Mouse (Mus musculus) spleen, adult 2 months (tissue): ENCODE measurements around the gene Thsd4. TPM values are rescaled to one million over a fixed set of nuclear protein-coding genes. Genes with fewer than 3 reads are reported as not detected.

ENCODE experiments used
- DNase-seq, 2 experiments: peaks; one replicate each; pipeline versions ENCODE4 v3.0.0 to v3.0.0-alpha.2; 2012 to 2021; ENCODE audit warnings: low spot score in 2 of 2, low read depth in 1 of 2
- H3K27ac ChIP-seq: fragments of 200-500 bp; 2 replicates; pipeline ENCODE4 v1.5.1; 2012; ENCODE audit warnings: low read length, inconsistent platforms; ENCODE audit not compliant: insufficient read depth
- H3K27me3 ChIP-seq: fragments of 200-500 bp; 2 replicates; pipeline ENCODE4 v1.6.1; 2012; ENCODE audit warnings: mild to moderate bottlenecking, moderate library complexity, low read length, inconsistent platforms; ENCODE audit not compliant: control insufficient read depth, insufficient read depth
- H3K36me3 ChIP-seq: fragments of 200-500 bp; 2 replicates; pipeline ENCODE4 v1.6.1; 2012; ENCODE audit warnings: mild to moderate bottlenecking, low read length, inconsistent platforms; ENCODE audit not compliant: control insufficient read depth, insufficient read depth
- H3K4me1 ChIP-seq: fragments of 200-500 bp; 2 replicates; pipeline ENCODE4 v1.6.1; 2011; ENCODE audit warnings: inconsistent platforms; ENCODE audit not compliant: control insufficient read depth, insufficient read depth, insufficient read length
- H3K4me3 ChIP-seq: fragments of 200-500 bp; 2 replicates; pipeline ENCODE4 v1.5.1; 2011; ENCODE audit warnings: mild to moderate bottlenecking, inconsistent platforms; ENCODE audit not compliant: insufficient read depth, insufficient read length; ENCODE audit errors: extremely low read depth
- CTCF ChIP-seq: fragments of 200-500 bp; IDR thresholded peaks from 2 replicates; pipeline ENCODE4 v1.5.1; 2011; ENCODE audit warnings: mild to moderate bottlenecking, inconsistent platforms; ENCODE audit not compliant: insufficient read depth, insufficient read length, insufficient replicate concordance; ENCODE audit errors: extremely low read depth
- POLR2A ChIP-seq: fragments of 200-500 bp; IDR thresholded peaks from 2 replicates; pipeline ENCODE4 v1.6.1; 2011; ENCODE audit warnings: low read depth, low read length, inconsistent platforms
- WGBS: fragments of 180-500 bp; shearing (Covaris S2); methylation state at CpG from one replicate; pipeline ENCODE4 v1.1.7; 2018; 5-methylcytosine and 5-hydroxymethylcytosine counted together
- polyA plus RNA-seq: library from polyadenylated mRNA; depleted of rRNA; stranded (reverse); fragments of >200 nt; gene quantifications from 2 replicates; pipeline ENCODE4 v1.2.3, GENCODE M21; 2012

Thsd4 gene
- polyA plus RNA-seq, 1 experiment: 0.95 TPM

GRCm38 (mm10) chr9:60024971-60025370 is 496.9 kb downstream of the Thsd4 start:
- no peak overlapping the region for H3K4me3 ChIP-seq
- H3K4me1 ChIP-seq: no peaks in the 10 kb centered on the region
- no peaks in the 10 kb centered on the region for H3K27me3 ChIP-seq
- 51% methylated on average over 5 of the region's 5 CpGs for WGBS
- H3K36me3 ChIP-seq: no peaks in the 10 kb centered on the region
- DNase-seq: no peak
- no peak overlapping the region for H3K27ac ChIP-seq
- no peak for TF ChIP-seq POLR2A
- no peak for TF ChIP-seq CTCF

- Histone ChIP-seq H3K36me3 (no peaks in the 10 kb centered on the region), H3K27me3 (no peaks in the 10 kb centered on the region), H3K4me3 (no peak overlapping the region), H3K4me1 (no peaks in the 10 kb centered on the region), H3K27ac (no peak overlapping the region)
- no peak for DNase-seq
- TF ChIP-seq POLR2A: no peak
- TF ChIP-seq CTCF: no peak
- 58% methylated on average over 5 of the region's 5 CpGs for WGBS
These were observed 497.3 kb downstream of the Thsd4 start for GRCm38 (mm10) chr9:60024545-60024944.

- no peaks in the 10 kb centered on the region for H3K36me3 ChIP-seq
- H3K4me1 ChIP-seq: no peaks in the 10 kb centered on the region
- H3K27ac ChIP-seq: no peak overlapping the region
- no peak overlapping the region for H3K4me3 ChIP-seq
- no peaks in the 10 kb centered on the region for H3K27me3 ChIP-seq
- WGBS: 91% methylated on average over 3 of the region's 3 CpGs
- no peak for TF ChIP-seq CTCF
- no peak for TF ChIP-seq POLR2A
- DNase-seq: no peak
These were observed 499.5 kb downstream of the Thsd4 start for GRCm38 (mm10) chr9:60022331-60022730.

- Histone ChIP-seq H3K4me3 (no peak overlapping the region), H3K36me3 (no peaks in the 10 kb centered on the region), H3K27me3 (no peaks in the 10 kb centered on the region), H3K27ac (no peak overlapping the region), H3K4me1 (no peaks in the 10 kb centered on the region)
- DNase-seq: no peak
- TF ChIP-seq CTCF: no peak
- no peak for TF ChIP-seq POLR2A
- WGBS: 88% methylated on average over 1 of the region's 1 CpGs
These were observed 501.4 kb downstream of the Thsd4 start for GRCm38 (mm10) chr9:60020444-60020843.

DNA sequence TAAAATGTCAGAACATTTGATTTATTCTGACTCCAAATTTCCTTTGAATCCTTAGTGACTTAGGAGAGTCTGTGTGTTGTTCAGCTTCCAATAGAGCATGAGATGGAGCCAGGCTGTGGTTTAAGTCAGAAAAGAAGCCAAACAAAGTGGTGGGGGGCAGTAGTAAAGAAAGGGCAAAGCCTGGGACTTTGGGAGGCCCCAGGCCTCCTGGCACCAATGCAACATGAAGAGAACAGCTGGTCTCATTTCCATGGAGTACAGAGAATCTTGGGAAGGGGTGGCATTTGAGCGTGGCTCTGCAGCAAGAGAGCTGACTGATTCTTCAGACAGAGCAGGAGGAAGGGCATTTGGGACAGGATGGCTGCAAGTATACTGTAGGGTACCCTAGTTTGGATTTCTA is 511.6 kb downstream of the Thsd4 start:
- no peak for TF ChIP-seq CTCF
- TF ChIP-seq POLR2A: no peak
- 78% methylated on average over 1 of the region's 1 CpGs for WGBS
- Histone ChIP-seq H3K27me3 (no peaks in the 10 kb centered on the region), H3K4me3 (no peak overlapping the region), H3K27ac (no peak overlapping the region), H3K36me3 (no peaks in the 10 kb centered on the region), H3K4me1 (no peaks in the 10 kb centered on the region)
- DNase-seq: no peak

- DNase-seq: no peak
- H3K27ac ChIP-seq: no peak overlapping the region
- no peaks in the 10 kb centered on the region for H3K27me3 ChIP-seq
- 73% methylated on average over 7 of the region's 7 CpGs for WGBS
- TF ChIP-seq CTCF (no peak), POLR2A (no peak)
- H3K4me1 ChIP-seq: no peaks in the 10 kb centered on the region
- no peaks in the 10 kb centered on the region for H3K36me3 ChIP-seq
- no peak overlapping the region for H3K4me3 ChIP-seq
These were observed 512.9 kb downstream of the Thsd4 start for GRCm38 (mm10) chr9:60008936-60009335.

DNA sequence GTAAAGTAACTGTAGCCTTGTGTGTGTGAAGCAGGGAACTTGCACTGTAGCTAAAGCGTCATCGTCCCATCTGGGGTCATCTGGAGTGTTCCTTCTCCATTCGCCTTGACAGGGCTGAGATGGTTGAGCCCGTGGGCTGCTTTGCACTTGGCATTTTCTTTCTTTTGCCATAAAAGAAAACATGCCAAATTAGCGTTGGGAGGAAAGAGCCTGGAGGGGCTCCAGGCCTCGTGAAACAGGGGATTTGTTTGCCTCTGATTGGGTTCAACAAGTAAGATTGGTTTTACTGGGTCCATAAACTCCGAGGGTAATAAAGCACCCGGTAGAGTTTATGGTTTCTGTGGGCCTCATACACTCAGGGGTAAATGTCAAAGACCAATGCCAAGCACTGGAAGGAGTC is 519.5 kb downstream of the Thsd4 start:
- Histone ChIP-seq H3K4me1 (no peaks in the 10 kb centered on the region), H3K27me3 (no peaks in the 10 kb centered on the region), H3K4me3 (no peak overlapping the region), H3K27ac (no peak overlapping the region), H3K36me3 (no peaks in the 10 kb centered on the region)
- TF ChIP-seq POLR2A (no peak), CTCF (no peak)
- 81% methylated on average over 8 of the region's 8 CpGs for WGBS
- no peak for DNase-seq
